Mouse (Mus musculus) neural tube, embryonic 15.5 days (tissue): ENCODE measurements around the gene Rbm42. TPM values are rescaled to one million over a fixed set of nuclear protein-coding genes. Genes with fewer than 3 reads are reported as not detected.

Experiments used
- ATAC-seq: fragments of 200-750 bp; cut with Nextera tagmentation; 2 replicates; pipeline ENCODE4 v1.8.0; 2017; ENCODE audit warnings: mild to moderate bottlenecking, moderate TSS enrichment, moderate library complexity; ENCODE audit not compliant: low FRiP score
- H3K27ac ChIP-seq: fragments of 300-500 bp; sonication (generic); replicated peaks from 2 replicates; pipeline ENCODE4 v1.5.1; 2015; ENCODE audit warnings: mild to moderate bottlenecking, inconsistent platforms
- H3K27me3 ChIP-seq: fragments of 300-500 bp; sonication (generic); replicated peaks from 2 replicates; pipeline ENCODE4 v1.6.1; 2015; ENCODE audit warnings: inconsistent platforms
- H3K36me3 ChIP-seq: fragments of 300-500 bp; sonication (generic); 2 replicates; pipeline ENCODE4 v1.6.1; 2015; ENCODE audit warnings: inconsistent platforms
- H3K4me1 ChIP-seq: fragments of 300-500 bp; sonication (generic); 2 replicates; pipeline ENCODE4 v1.6.1; 2015; ENCODE audit warnings: inconsistent platforms
- H3K4me2 ChIP-seq: fragments of 300-500 bp; sonication (generic); 2 replicates; pipeline ENCODE4 v1.6.1; 2015; ENCODE audit warnings: inconsistent platforms, mild to moderate bottlenecking, moderate library complexity
- H3K4me3 ChIP-seq: fragments of 300-500 bp; sonication (generic); replicated peaks from 2 replicates; pipeline ENCODE4 v1.5.1; 2015; ENCODE audit warnings: mild to moderate bottlenecking, inconsistent platforms
- H3K9ac ChIP-seq: fragments of 300-500 bp; sonication (generic); replicated peaks from 2 replicates; pipeline ENCODE4 v1.6.1; 2015; ENCODE audit warnings: mild to moderate bottlenecking, inconsistent platforms
- H3K9me3 ChIP-seq: fragments of 300-500 bp; sonication (generic); replicated peaks from 2 replicates; pipeline ENCODE4 v1.6.1; 2016; ENCODE audit warnings: inconsistent platforms
- WGBS: fragments of 180-500 bp; shearing (Covaris S2); methylation state at CpG from one replicate; pipeline ENCODE4 v1.1.7; 2015; ENCODE audit warnings: mixed read lengths; 5-methylcytosine and 5-hydroxymethylcytosine counted together
- polyA plus RNA-seq: library from polyadenylated mRNA; unstranded; fragments of >200 nt; fragmentation: Nextera tagmentation; extraction: Ambion mirVana; gene quantifications from 2 replicates; pipeline ENCODE4 v1.2.1, GENCODE M21; 2015

Rbm42 gene
- polyA plus RNA-seq, 1 experiment from 2014 or later = 129 TPM

DNA sequence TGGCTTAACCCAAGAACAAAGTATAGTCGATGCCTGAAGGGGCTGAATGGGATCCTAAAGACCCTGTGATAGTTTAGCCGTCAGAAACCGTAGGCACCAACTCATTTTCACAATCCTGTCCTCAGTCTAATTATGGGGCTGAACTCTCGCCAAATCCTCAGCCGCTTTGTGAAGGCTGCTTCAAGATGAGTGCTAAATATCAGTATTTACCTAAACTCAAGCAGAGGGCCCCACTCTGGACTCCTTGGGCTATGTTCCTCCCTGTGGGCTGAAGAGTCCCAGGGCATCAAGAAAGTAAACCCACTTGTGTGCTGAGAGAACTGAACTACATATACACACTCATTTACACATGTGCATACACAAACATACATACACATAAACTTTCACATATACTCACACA lies 53.3 kb downstream of the Rbm42 start:
- H3K4me1 ChIP-seq = peaks cover 12% of the 10 kb centered on the region
- no peak overlapping the region for H3K4me3 ChIP-seq
- no peaks in the 10 kb centered on the region for H3K27me3 ChIP-seq
- H3K9me3 ChIP-seq = no peaks in the 10 kb centered on the region
- H3K36me3 ChIP-seq = no peaks in the 10 kb centered on the region
- no peak overlapping the region for H3K27ac ChIP-seq
- H3K4me2 ChIP-seq = no peak overlapping the region
- H3K9ac ChIP-seq = no peak overlapping the region
- ATAC-seq = no peak
- 78% methylated on average over 5 of the region's 5 CpGs for WGBS

DNA sequence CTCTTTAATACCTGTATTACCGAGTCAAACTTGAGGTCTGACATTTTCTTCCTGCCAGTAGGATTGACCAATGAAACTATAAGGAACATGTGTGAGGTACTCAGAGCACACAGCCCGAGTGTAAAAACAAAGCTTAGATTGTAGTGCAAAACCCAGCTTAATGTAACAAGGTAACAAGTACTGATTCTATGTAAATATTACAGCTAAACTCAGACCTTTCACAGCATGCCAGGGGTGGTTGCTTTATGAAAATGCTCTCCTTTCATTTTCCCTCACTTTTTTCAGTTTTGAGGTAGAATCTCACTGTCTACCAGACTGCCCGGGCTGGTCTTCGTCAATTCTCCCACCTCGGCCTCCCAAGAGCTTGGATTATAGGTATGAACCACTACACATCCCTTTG lies 54.0 kb downstream of the Rbm42 start:
- Histone ChIP-seq H3K9ac (no peak overlapping the region), H3K36me3 (no peaks in the 10 kb centered on the region), H3K4me2 (no peak overlapping the region), H3K27me3 (no peaks in the 10 kb centered on the region), H3K4me3 (no peak overlapping the region), H3K4me1 (peaks cover 12% of the 10 kb centered on the region), H3K27ac (no peak overlapping the region), H3K9me3 (no peaks in the 10 kb centered on the region)
- WGBS = 83% methylated on average over 5 of the region's 5 CpGs
- no peak for ATAC-seq

DNA sequence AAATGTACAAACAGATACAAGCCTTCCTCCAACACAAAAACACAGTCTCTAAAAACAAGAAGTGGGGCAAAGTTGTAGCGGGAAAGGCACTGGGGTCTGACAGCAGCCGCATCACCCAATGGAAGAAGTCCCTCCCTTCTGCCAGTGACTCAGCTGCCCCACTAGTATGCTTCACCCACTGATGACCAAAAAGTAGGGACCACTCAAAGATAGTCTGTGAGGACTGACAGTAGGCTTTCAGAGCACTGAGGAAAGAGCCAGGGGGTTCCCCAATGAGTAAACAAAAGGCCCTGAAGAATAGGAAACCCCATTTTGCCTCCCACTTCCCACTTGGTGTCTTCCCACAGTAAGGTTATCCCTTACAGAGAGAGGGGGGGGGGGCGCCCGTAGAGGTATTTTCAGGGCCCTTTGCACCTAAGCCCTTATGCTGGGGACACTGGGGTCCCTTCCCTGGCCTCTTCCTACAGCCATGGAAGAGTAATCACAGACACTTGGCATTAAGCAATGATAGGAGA lies 55.5 kb downstream of the Rbm42 start:
- H3K9ac ChIP-seq = no peak overlapping the region
- no peaks in the 10 kb centered on the region for H3K9me3 ChIP-seq
- no peak overlapping the region for H3K4me3 ChIP-seq
- 69% methylated on average over 4 of the region's 4 CpGs for WGBS
- no peaks in the 10 kb centered on the region for H3K27me3 ChIP-seq
- no peaks in the 10 kb centered on the region for H3K36me3 ChIP-seq
- no peak overlapping the region for H3K4me2 ChIP-seq
- peaks cover 8% of the 10 kb centered on the region for H3K4me1 ChIP-seq
- no peak overlapping the region for H3K27ac ChIP-seq
- no peak for ATAC-seq

DNA sequence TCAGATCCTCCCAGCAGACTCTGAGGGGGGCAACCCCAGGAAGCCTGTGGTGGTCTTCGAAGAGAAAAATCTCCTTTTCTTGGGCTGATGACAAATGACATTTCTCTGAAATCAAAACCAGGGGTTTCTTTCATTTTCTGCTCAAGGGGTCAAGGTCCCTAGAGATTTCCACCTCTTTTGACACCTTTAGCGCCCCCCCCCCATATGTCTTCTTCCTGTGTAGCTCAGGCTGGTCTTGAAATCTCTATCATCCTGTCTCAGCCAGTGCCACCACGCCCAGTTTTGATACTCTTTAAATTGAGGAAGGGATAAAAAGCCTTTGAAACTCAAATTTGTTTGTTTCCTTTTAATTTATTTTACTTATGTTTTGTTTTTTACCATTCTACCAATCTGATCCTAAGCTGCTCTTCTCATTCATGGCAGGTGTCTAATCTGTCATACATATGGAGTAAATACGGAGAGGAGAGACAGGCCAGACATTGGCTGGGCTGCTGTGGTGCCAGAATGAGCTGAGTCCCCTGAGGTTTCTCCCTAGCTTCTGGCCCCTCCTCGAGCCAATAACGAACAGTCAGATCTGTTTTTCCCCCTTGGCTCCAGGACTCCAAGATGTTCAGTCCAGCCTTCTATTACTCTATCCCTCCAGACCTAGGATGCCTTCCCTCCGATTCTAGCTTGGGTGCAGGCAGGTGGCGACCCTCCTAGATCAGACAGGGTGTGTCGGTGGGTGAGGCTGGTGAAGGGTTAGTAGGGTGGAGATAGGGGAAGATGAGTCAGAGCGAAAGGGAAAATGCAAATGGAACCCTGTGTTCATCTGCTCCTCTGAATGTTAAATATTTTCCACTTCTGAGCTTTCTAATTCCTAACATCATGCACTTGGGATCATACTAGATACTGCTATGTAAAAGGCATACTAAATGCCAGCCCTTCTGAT lies 56.3 kb downstream of the Rbm42 start:
- no peak for ATAC-seq
- H3K27ac ChIP-seq = no peak overlapping the region
- H3K4me3 ChIP-seq = no peak overlapping the region
- no peak overlapping the region for H3K9ac ChIP-seq
- WGBS = 72% methylated on average over 10 of the region's 10 CpGs
- no peaks in the 10 kb centered on the region for H3K9me3 ChIP-seq
- H3K4me1 ChIP-seq = peaks cover 7% of the 10 kb centered on the region
- H3K36me3 ChIP-seq = no peaks in the 10 kb centered on the region
- H3K27me3 ChIP-seq = no peaks in the 10 kb centered on the region
- H3K4me2 ChIP-seq = no peak overlapping the region

DNA sequence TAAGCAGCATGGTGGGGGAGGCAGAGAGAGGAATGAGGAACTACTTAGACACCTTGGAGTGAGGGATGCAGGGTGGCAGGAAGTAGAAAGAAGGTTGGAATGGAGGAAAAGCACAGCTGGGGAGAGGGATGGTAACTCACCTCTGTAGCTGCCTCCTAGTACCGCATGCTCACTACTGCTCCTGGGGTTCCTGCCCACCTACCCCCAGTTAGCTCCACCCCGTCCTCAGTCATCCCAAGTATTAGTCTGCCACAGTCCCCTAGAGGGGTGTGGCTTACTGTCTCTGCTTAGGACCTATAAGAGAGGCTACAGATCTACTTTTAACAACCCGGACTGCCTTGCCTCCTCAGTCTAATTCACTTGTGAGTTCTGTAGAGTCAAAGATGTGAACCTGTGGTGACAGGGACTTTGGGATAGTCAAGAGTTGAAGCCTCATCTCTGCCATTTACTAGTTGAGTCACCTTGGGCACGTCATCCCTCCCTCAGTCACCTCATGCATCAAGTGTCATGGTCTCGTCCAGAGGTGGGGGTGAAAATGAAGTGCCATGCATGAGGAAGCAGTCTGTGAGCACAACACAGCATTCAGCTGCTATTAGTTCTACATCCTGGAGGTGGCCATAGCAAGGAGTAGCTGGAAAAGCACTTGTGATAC lies 57.2 kb downstream of the Rbm42 start:
- H3K4me1 ChIP-seq = peaks cover 7% of the 10 kb centered on the region
- H3K9me3 ChIP-seq = no peaks in the 10 kb centered on the region
- no peaks in the 10 kb centered on the region for H3K36me3 ChIP-seq
- ATAC-seq = no peak
- H3K4me3 ChIP-seq = no peak overlapping the region
- H3K9ac ChIP-seq = no peak overlapping the region
- no peak overlapping the region for H3K4me2 ChIP-seq
- WGBS = 61% methylated on average over 5 of the region's 5 CpGs
- no peaks in the 10 kb centered on the region for H3K27me3 ChIP-seq
- no peak overlapping the region for H3K27ac ChIP-seq

DNA sequence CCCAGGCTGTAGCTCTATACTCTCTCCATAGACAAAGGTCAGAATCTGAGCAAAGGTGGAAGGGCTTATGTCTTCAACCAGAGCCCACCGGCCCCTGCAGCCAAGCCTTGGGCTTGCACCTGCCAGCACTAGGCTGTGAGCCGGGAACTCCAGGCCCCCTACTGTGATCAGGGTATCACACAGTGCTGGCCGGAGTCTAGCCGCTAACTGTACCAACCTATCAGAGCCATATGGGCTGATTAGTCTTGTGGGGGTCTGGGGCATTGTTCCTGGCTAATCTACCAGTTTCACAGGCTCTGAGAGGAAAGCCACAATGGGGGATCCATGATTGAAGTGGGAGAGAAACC lies 58.5 kb downstream of the Rbm42 start:
- Histone ChIP-seq H3K4me3 (no peak overlapping the region), H3K9me3 (no peaks in the 10 kb centered on the region), H3K9ac (no peak overlapping the region), H3K4me1 (peaks cover 20% of the 10 kb centered on the region), H3K4me2 (no peak overlapping the region), H3K36me3 (no peaks in the 10 kb centered on the region), H3K27me3 (no peaks in the 10 kb centered on the region), H3K27ac (no peak overlapping the region)
- ATAC-seq = no peak
- 49% methylated on average over 4 of the region's 4 CpGs for WGBS

Other genes with a start within 250 kb of the Rbm42 start
- gene Tyrobp, start 236.6 kb downstream of the Rbm42 start, polyA plus RNA-seq = 38.6 and 50.0 TPM in 2 replicates
- 0.95 and 4.5 TPM in 2 replicates for gene Hcst, start 230.5 kb downstream of the Rbm42 start, polyA plus RNA-seq
- 2.7 and 3.2 TPM in 2 replicates for gene Nfkbid, start 228.6 kb downstream of the Rbm42 start, polyA plus RNA-seq
- gene Aplp1, start 204.8 kb downstream of the Rbm42 start, polyA plus RNA-seq = 577 and 709 TPM in 2 replicates
- gene Kirrel2, start 192.6 kb downstream of the Rbm42 start, polyA plus RNA-seq = 0.15 and 0.36 TPM in 2 replicates
- gene Nphs1, start 192.0 kb downstream of the Rbm42 start, polyA plus RNA-seq = 0.14 and 0.23 TPM in 2 replicates
- gene Prodh2, start 156.7 kb downstream of the Rbm42 start, polyA plus RNA-seq = 0.42 TPM in 1 of 2 replicates, not detected in the other
- 78.7 and 91.1 TPM in 2 replicates for gene Arhgap33, start 115.3 kb downstream of the Rbm42 start, polyA plus RNA-seq
- 8.6 and 11.7 TPM in 2 replicates for gene Hspb6, start 98.1 kb downstream of the Rbm42 start, polyA plus RNA-seq
- 7.9 and 8.6 TPM in 2 replicates for gene Proser3, start 98.0 kb downstream of the Rbm42 start, polyA plus RNA-seq
- gene Lin37, start 90.5 kb downstream of the Rbm42 start, polyA plus RNA-seq = 55.6 and 61.8 TPM in 2 replicates
- gene U2af1l4, start 87.0 kb downstream of the Rbm42 start, polyA plus RNA-seq = 84.2 and 95.2 TPM in 2 replicates
- 14.6 and 14.8 TPM in 2 replicates for gene Gm49396, start 87.0 kb downstream of the Rbm42 start, polyA plus RNA-seq
- 136 and 139 TPM in 2 replicates for gene Psenen, start 86.7 kb downstream of the Rbm42 start, polyA plus RNA-seq
- 4.1 and 4.7 TPM in 2 replicates for gene Igflr1, start 84.9 kb downstream of the Rbm42 start, polyA plus RNA-seq
- gene Kmt2b, start 61.6 kb downstream of the Rbm42 start, polyA plus RNA-seq = 8.5 and 8.8 TPM in 2 replicates
- 0.37 and 0.44 TPM in 2 replicates for gene Zbtb32, start 51.4 kb downstream of the Rbm42 start, polyA plus RNA-seq
- gene Upk1a, start 37.5 kb downstream of the Rbm42 start, polyA plus RNA-seq = 0.87 and 2.3 TPM in 2 replicates
- 1,176 and 1,358 TPM in 2 replicates for gene Cox6b1, start 24.2 kb downstream of the Rbm42 start, polyA plus RNA-seq
- not detected in 2 replicates for gene Etv2, start 14.5 kb downstream of the Rbm42 start, polyA plus RNA-seq
- 22.5 and 29.3 TPM in 2 replicates for gene Haus5, start 14.7 kb upstream of the Rbm42 start, polyA plus RNA-seq
- not detected in 2 replicates for gene Pmis2, start 21.3 kb upstream of the Rbm42 start, polyA plus RNA-seq
- 0.34 TPM in 1 of 2 replicates, not detected in the other for gene 2200002J24Rik, start 48.6 kb upstream of the Rbm42 start, polyA plus RNA-seq
- gene Atp4a, start 61.9 kb upstream of the Rbm42 start, polyA plus RNA-seq = 2.8 and 3.2 TPM in 2 replicates
- gene Tmem147, start 79.2 kb upstream of the Rbm42 start, polyA plus RNA-seq = 284 and 304 TPM in 2 replicates
- 0.73 and 1.0 TPM in 2 replicates for gene Gapdhs, start 93.4 kb upstream of the Rbm42 start, polyA plus RNA-seq
- 1.6 and 2.0 TPM in 2 replicates for gene Sbsn, start 101.2 kb upstream of the Rbm42 start, polyA plus RNA-seq
- 3.7 and 6.2 TPM in 2 replicates for gene Dmkn, start 113.4 kb upstream of the Rbm42 start, polyA plus RNA-seq
- gene Krtdap, start 137.6 kb upstream of the Rbm42 start, polyA plus RNA-seq = 2.4 and 10.4 TPM in 2 replicates
- 0.15 and 1.1 TPM in 2 replicates for gene Ffar2, start 173.5 kb upstream of the Rbm42 start, polyA plus RNA-seq
- gene Ffar3, start 205.9 kb upstream of the Rbm42 start, polyA plus RNA-seq = 0.14 TPM in 1 of 2 replicates, not detected in the other
- not detected in 2 replicates for gene Ffar1, start 211.2 kb upstream of the Rbm42 start, polyA plus RNA-seq
- gene Cd22, start 230.0 kb upstream of the Rbm42 start, polyA plus RNA-seq = 0.10 and 0.11 TPM in 2 replicates